Mouse (Mus musculus) small intestine, adult 2 months (tissue): ENCODE results near the gene Ankdd1b.

Experiments used
- CTCF ChIP-seq: fragments of 200-500 bp; IDR thresholded peaks from 2 replicates; pipeline ENCODE4 v1.5.1; 2012; ENCODE audit warnings: low read depth, mild to moderate bottlenecking, control low read depth, inconsistent platforms, low read length, moderate library complexity, mixed read lengths; ENCODE audit not compliant: insufficient replicate concordance, insufficient read length; ENCODE audit errors: extremely low read depth
- POLR2A ChIP-seq: fragments of 200-500 bp; IDR thresholded peaks from 2 replicates; pipeline ENCODE4 v1.6.1; 2012; ENCODE audit warnings: low read depth, mild to moderate bottlenecking, control low read depth, inconsistent platforms, low read length, moderate library complexity

DNA sequence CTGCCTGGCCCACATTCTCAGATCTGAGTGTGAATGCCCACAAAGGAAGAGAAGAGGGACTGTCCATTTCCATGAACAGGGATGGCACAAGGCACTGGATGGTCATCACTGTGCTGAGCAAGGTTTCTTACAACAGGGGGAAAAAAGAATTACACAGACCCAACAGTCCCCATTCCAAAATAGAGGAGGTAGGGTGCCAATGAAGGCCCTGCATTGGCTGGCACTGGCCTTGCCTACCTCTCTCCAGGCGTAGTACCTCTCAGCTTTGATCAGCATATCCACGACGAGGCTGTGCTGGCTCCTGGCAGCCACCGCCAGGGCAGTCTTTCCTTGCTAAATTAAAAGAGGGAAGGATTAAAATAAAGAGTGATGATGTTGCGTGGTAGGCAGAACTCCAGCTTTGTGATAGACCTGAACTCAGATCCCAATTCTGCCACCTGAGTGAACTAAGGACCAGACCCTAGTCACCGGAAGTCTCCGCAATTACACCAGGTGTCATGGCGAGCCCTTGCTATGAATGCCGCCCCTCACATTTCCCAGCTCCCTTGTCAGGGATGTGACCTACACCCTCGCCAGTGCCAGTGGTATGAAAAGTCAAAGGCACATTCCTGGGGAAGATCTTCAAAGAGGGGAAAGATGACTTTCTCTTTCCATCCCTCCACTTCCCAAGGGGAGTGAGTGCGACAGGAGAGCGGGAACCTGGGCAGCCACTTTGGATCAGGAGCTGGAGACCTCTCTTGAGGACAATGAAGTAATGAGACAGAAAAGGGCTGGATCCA, 46.3 kb downstream of the Ankdd1b start:
- TF ChIP-seq CTCF = no peak
- TF ChIP-seq POLR2A = no peak
